Mouse (Mus musculus) cerebellum, adult 2 months (tissue): ENCODE measurements at regions not wholly inside any gene's neighbourhood (a gene's known extent, or its start where the extent isn't known, plus 50 kb on each side); places are given as distances from the start of the nearest gene placed in this dataset.

Experiments
- CTCF ChIP-seq: fragments of 200-500 bp; IDR thresholded peaks from 2 replicates; pipeline ENCODE4 v1.5.1; 2011; ENCODE audit warnings: low read depth, mild to moderate bottlenecking, control low read depth, low read length, moderate library complexity, borderline replicate concordance; ENCODE audit not compliant: insufficient read depth
- POLR2A ChIP-seq: fragments of 200-500 bp; IDR thresholded peaks from 2 replicates; pipeline ENCODE4 v1.6.1; 2011; ENCODE audit warnings: low read length, control low read depth, borderline replicate concordance; ENCODE audit not compliant: insufficient read depth

DNA sequence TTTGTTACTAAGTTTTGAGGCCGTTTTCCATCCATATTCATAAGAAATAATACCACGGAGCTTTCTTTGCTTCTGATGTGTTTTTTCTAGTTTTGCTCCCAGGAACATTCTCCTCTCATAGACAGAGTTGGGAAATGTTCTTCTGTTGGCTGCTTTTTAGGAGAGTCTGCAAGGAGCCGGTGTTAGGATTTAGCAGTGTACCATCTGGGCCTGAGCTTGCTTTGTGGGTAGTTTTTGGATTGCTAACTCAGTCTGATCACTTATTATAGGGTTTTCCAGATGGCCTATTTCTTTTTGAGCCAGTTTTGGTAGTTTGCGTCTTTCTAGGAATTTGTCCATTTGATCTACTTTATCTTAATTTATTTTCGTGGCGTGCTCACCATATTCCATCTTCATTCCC is 108.4 kb downstream of the Cmpk2 start:
- TF ChIP-seq POLR2A (no peak), CTCF (no peak)
